Mouse (Mus musculus): ENCODE data around the gene Slc22a12. TPM values are rescaled to one million over a fixed set of nuclear protein-coding genes. Genes with fewer than 3 reads are reported as not detected.

Gene Slc22a12
- total and polyA plus RNA-seq, 3 experiments, result not detected

- no peak for TF ChIP-seq ELF1 (IDR thresholded peaks at IDR 0.05; ENCODE audit: low read depth, low read length)
- no peak for TF ChIP-seq POLR2AphosphoS5 (IDR thresholded peaks at IDR 0.05; ENCODE audit: borderline replicate concordance, low read depth, low read length)
- no peak for TF ChIP-seq JUND (IDR thresholded peaks at IDR 0.05; ENCODE audit: low read depth, low read length)
- no peak for TF ChIP-seq CHD1 (IDR thresholded peaks at IDR 0.05; ENCODE audit: low read depth, low read length)
- no peak for TF ChIP-seq E2F4 (IDR thresholded peaks at IDR 0.05; ENCODE audit: borderline replicate concordance, low read depth, low read length)
- no peak for TF ChIP-seq TAL1 (IDR thresholded peaks at IDR 0.05; ENCODE audit: low read length)
- no peak for TF ChIP-seq GABPA (IDR thresholded peaks at IDR 0.05; ENCODE audit: low read depth, low read length)
- TF ChIP-seq GATA1 (IDR thresholded peaks at IDR 0.05; ENCODE audit: low read depth, low read length), result no peak
- no peak overlapping the region for H3K4me3 ChIP-seq (ENCODE audit: control insufficient read depth in 1 of 2, insufficient read depth in 1 of 2, low read depth in 2 of 2, low read length in 2 of 2)
- peaks cover 0 to 4% of the 10 kb centered on the region in 2 experiments; a peak in 2 of 4 replicates for H3K27me3 ChIP-seq (ENCODE audit: control insufficient read depth in 1 of 2, insufficient read depth in 2 of 2, low read length in 2 of 2)
These were observed 47.1 kb downstream of the Slc22a12 start for GRCm38 (mm10) chr19:6495714-6496113.

GRCm38 (mm10) chr19:6494504-6495170 is 48.2 kb downstream of the Slc22a12 start:
- H3K9me3 ChIP-seq (replicated peaks; ENCODE audit: insufficient read depth, low read length), result no peaks in the 10 kb centered on the region
- no peaks in the 10 kb centered on the region for H3K4me1 ChIP-seq (ENCODE audit: control insufficient read depth in 1 of 2, insufficient read depth in 2 of 2, low read length in 2 of 2)
- DNase-seq (ENCODE audit: low read depth, low spot score), result no peak
- peaks cover 0 to 4% of the 10 kb centered on the region in 2 experiments; a peak in 2 of 4 replicates for H3K27me3 ChIP-seq (ENCODE audit: control insufficient read depth in 1 of 2, insufficient read depth in 2 of 2, low read length in 2 of 2)
- H3K9ac ChIP-seq (ENCODE audit: control insufficient read depth, low read depth, low read length, poor library complexity, severe bottlenecking), result no peak overlapping the region
- H3K4me3 ChIP-seq (ENCODE audit: control insufficient read depth in 1 of 2, insufficient read depth in 1 of 2, low read depth in 2 of 2, low read length in 2 of 2), result no peak overlapping the region
- TF ChIP-seq RCOR1 (IDR thresholded peaks at IDR 0.05; ENCODE audit: low read depth, low read length) (no peak), NELFE (IDR thresholded peaks at IDR 0.05; ENCODE audit: low read depth, low read length) (no peak), MAX (IDR thresholded peaks at IDR 0.05; ENCODE audit: low read length) (no peak), POLR2AphosphoS5 (IDR thresholded peaks at IDR 0.05; ENCODE audit: borderline replicate concordance, low read depth, low read length) (no peak), MAFK (IDR thresholded peaks at IDR 0.05; ENCODE audit: borderline replicate concordance, low read depth, low read length) (no peak), SMC3 (IDR thresholded peaks at IDR 0.05; ENCODE audit: low read depth, low read length) (no peak), TAL1 (IDR thresholded peaks at IDR 0.05; ENCODE audit: low read length) (no peak), GABPA (IDR thresholded peaks at IDR 0.05; ENCODE audit: low read depth, low read length) (no peak), BHLHE40 (IDR thresholded peaks at IDR 0.05; ENCODE audit: borderline replicate concordance, low read depth, low read length) (no peak), SIN3A (IDR thresholded peaks at IDR 0.05; ENCODE audit: low read length) (no peak), JUND (IDR thresholded peaks at IDR 0.05; ENCODE audit: low read depth, low read length) (no peak), KAT2A (conservative IDR thresholded peaks at IDR 0.05; ENCODE audit: low read depth, low read length) (no peak), ZNF384 (IDR thresholded peaks at IDR 0.05; ENCODE audit: low read depth, low read length) (no peak), MAZ (IDR thresholded peaks at IDR 0.05; ENCODE audit: low read depth, low read length) (no peak), CHD2 (IDR thresholded peaks at IDR 0.05; ENCODE audit: low read length) (no peak), ELF1 (IDR thresholded peaks at IDR 0.05; ENCODE audit: low read depth, low read length) (no peak)
- H3K27ac ChIP-seq (ENCODE audit: control insufficient read depth, low read depth, low read length), result no peak overlapping the region
- no peaks in the 10 kb centered on the region for H3K79me2 ChIP-seq (ENCODE audit: control insufficient read depth, insufficient read depth, low read length, poor library complexity)
- H3K36me3 ChIP-seq (ENCODE audit: control insufficient read depth in 1 of 2, insufficient read depth in 2 of 2, low read length in 2 of 2), result no peaks in the 10 kb centered on the region

More at GRCm38 (mm10) chr19:6495714-6496113, 47.1 kb downstream of the Slc22a12 start:
- no peak overlapping the region for H3K9ac ChIP-seq (ENCODE audit: control insufficient read depth, low read depth, low read length, poor library complexity, severe bottlenecking)
- no peaks in the 10 kb centered on the region for H3K36me3 ChIP-seq (ENCODE audit: control insufficient read depth in 1 of 2, insufficient read depth in 2 of 2, low read length in 2 of 2)
- no peak for DNase-seq (ENCODE audit: low read depth, low spot score)
- no peaks in the 10 kb centered on the region for H3K9me3 ChIP-seq (replicated peaks; ENCODE audit: insufficient read depth, low read length)
- H3K27ac ChIP-seq (ENCODE audit: control insufficient read depth, low read depth, low read length), result no peak overlapping the region
- no peaks in the 10 kb centered on the region for H3K4me1 ChIP-seq (ENCODE audit: control insufficient read depth in 1 of 2, insufficient read depth in 2 of 2, low read length in 2 of 2)
- H3K79me2 ChIP-seq (ENCODE audit: control insufficient read depth, insufficient read depth, low read length, poor library complexity), result no peaks in the 10 kb centered on the region
